Mouse (Mus musculus) spleen, postnatal 4 days (tissue): Measurements from ENCODE around the gene Rubcnl.

ENCODE experiments used
- DNase-seq, 2 experiments: peaks; one replicate each; pipeline ENCODE4 v3.0.0; 2022; ENCODE audit warnings: low spot score in 2 of 2

The Rubcnl gene

DNA sequence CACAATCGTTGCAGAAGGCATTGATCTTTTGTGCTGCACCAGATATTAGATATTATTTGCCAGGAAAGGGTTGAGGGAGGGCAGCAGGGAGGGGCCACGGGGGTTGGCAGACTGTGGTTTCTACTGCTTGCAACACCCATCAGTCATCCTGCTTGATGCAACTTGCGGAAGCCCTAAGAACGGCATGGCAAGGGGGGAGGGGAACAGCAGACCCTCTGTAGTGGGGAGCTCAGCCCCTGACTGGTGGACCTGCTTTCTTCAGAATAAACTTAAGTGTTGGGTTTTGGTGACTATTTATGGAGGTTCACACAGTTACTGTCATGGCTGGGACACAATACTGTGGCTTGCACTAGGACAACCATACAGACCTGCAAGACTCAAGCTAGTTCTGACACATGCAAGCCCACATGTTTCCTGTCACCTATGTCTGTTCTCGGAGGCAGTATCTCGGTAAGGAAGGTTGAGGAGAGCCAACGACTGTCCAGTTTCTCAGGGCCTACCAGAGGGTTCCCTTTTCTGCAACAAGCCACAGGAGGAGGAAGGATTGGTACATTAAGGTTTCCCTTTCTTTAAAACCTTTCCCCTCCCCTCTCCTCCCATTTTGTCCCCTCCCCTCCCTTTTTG is 53.6 kb downstream of the Rubcnl start:
- DNase-seq = peak; percentile 52 to 62

DNA sequence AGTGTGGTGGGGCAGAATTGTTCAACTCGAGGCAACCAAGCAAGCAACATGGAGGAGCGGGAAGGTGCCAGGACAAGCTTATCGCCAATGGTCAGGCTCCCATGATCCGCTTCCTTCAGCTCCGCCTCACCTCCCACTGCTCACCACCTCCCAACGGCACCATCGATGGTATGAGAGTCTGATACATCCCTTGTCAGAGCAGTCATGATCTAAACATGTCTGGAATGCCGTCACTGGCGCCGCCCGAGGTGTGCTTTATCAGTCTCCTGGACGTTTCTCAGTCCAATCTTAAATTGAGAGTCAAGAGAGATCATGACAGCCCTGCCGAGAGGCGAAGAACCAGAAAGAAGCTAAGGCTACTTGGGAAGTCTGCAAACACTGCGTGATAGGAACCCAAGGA is 55.3 kb downstream of the Rubcnl start:
- DNase-seq = peak in 1 of 2 experiments; percentile 59

DNA sequence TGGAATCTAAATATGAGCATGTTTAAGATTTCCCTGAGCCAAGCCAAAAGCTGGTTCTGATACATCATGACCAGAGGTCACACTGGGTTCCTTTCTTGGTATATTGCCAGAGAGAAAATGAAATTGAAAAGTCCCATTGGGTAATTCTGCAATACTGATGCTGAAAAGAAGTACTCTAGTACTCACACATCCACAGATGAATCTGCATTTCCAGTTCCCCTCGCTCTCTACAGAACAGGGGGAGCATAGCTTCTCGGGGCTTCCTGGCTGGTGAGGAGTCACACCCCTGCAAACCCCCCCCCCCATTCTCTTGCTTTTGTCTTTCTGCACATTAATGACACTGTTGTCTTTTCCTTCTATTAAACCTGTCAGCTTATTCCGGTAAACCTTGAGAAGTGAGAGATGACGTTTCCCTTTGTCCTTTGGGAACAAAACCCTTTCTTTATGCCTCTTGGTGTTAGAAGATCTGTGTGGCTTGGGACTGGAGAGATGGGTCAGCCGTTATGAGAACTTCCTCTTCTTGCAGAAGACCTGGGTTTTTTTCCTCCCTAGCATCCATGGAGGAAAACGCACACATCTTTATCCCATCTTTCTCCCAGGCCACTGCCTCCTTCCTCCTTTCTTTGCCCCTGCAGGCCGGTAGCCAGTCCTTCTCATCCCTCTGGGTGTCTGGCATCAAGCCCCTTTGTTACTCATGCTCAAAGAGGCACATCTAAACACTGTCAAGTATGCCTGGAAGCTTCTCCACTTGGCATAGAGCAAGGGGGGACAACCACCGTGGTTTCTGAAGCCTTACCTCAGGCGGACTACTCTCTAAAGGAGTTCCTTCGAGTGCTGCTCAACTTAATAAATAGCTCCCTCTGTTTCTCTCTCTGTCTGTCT is 59.7 kb downstream of the Rubcnl start:
- no peak for DNase-seq

DNA sequence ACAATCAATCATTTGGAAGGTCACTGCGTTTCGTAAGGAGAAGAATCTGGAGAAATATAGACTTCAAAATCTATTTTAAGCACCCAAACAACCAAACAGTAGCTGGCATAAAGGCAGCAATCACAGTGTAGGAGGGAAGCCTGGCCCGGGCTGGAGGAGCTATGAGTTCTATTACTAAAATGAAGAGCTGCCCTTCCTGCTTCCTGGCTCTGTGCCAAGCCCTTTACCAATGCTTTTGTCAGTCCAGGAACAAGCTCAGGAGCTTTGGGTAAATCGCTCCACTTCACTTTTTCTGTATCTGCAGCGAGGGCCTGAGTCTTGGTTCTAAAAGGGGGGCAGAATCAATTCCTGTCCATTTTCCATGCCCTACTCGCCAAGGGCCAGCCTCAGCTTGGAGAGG is 62.1 kb downstream of the Rubcnl start:
- DNase-seq = no peak
